Mouse (Mus musculus): ENCODE results near the gene Lrp8.

Gene Lrp8

DNA sequence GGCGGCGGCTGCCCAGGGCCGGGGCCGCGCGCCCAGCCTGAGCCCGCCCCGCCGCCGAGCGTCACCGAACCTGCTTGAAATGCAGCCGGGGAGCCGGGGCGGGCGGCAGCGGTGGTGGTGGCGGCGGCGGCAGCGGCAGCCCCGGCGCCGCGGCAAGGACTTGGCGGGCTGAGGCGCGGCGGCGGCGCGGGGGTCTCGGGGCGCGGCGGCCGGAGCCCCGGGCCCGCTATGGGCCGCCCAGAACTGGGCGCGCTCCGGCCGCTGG is at the start of gene Lrp8:
Lrp8 (plus strand) TSS at position 77 of the 265 bp plus-strand sequence.
- DNase-seq (ENCODE audit: low read depth) = no peak

DNA sequence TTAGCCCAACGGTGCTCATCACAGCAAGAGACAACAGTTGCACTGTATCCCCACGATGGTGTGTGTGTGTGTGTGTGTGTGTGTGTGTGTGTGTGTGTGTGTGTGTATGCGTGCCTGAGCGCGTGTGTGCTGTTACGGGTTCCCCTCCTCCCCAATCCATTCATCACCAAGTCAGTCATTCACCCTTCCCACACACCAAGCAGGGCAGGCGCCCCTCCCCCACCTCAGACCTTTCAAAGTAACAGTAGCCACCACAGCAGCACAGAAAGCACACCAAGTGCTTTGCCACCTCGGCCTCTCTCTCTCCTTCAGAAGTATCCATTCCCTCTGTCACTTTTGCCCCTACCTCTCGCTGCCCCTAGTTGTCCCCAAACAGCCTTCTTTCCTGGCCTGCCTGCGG is 45.8 kb upstream of the Lrp8 start:
- DNase-seq (ENCODE audit: low read depth) = no peak

DNA sequence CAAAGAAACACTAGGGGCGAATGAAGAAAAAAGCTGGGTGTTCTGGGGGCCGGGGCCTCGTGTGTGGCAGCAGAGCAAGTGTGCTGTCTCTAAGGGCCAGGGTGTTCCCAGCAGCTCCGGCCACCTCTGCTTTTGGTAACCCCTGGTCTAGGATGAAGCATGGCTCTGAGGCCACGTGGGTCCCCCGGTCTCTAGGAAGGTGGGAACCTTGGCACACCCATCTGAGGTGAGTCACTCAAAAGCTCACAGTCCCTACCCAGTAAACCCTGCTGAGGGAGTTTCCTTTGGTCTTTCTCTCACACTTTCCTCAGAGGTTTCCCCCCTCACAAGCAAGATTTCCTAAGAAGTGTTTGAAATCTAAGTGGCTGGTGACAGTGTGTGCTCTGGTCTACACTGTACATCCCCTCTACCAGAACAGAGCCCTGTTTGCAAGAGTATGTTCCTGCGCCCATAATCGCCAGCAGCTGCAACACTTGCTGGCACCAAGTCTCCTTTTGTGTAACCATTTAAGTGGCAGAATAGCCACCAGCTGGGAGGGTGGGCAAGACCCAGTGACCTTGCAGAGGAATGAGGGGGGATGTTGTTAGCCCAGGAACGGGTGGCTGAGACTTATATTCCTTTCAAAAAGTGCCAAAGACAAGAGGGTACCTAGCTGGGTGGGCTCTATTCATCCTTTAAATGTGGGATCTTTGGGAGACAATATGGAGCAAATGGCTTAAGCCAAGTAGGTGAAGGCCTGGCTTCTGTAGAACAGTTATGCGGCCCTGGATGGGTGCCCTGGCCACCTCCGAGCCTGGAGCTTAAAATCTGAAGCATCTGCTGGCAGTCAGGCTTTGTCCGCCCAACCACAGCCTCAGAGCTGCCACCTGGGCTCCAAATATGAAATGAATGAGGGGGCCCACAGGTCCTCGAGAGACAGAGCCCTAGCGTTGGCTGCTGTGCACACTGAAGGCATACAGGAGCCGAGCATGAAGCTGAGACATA is 44.3 kb upstream of the Lrp8 start:
- DNase-seq (ENCODE audit: low read depth) = no peak

DNA sequence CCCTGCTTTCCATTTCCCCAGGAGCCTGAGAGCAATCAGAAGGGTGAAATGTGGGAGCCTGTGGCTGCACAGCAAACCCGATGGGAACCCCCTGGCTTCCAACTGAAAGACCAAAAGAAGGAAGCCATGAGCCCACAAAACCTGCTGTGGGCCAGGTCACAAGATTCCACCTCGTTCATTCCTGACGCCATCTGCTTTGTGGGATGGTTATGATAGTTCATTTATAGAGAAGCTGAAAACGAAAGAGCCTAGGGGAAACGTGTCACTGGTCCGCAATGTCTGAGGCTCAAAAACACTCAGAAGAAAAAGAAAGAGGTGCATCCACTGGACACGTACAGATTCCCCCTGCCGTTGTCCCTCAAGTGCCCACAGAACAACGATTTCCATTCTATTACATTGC is 43.1 kb upstream of the Lrp8 start:
- DNase-seq (ENCODE audit: low read depth) = no peak

DNA sequence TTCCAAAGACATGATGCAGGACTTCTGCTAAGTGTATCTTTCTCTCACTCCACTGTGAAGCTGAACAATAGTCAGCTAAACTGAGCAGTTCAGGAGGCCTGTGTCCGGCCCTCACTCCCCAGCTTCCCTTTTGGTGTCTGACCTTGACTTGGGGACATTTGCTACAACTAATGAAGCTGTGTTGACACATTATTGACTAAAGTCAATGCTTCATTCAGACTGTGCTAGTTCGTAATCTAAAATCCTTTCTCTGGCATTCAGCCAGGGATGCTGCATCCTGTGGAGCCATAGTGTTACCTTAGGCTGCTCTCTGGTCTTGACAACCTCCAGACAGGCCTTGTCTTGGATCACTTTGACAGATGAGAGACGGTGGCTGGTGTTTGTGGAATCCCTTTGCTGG is 39.1 kb upstream of the Lrp8 start:
- no peak for DNase-seq (ENCODE audit: low read depth)

DNA sequence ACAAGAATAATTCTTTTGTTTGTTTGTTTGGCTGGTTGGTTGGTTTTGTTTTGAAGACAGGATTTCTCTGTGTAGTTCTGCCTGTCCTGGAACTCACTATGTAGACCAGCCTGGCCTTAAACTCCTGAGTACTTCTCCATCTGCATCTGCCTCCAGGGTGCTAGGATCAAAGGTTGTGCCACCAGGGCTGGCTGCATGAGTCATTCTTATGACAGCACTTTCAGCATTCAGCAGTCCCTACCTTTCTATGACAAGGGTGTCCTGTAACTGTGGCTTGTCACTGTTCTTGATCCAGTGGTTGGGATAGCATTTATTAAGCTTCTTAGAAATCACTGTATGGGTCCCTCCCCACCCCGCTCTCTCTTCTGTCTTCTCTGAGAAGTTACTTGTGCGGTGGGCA is 38.5 kb upstream of the Lrp8 start:
- DNase-seq (ENCODE audit: low read depth) = no peak

DNA sequence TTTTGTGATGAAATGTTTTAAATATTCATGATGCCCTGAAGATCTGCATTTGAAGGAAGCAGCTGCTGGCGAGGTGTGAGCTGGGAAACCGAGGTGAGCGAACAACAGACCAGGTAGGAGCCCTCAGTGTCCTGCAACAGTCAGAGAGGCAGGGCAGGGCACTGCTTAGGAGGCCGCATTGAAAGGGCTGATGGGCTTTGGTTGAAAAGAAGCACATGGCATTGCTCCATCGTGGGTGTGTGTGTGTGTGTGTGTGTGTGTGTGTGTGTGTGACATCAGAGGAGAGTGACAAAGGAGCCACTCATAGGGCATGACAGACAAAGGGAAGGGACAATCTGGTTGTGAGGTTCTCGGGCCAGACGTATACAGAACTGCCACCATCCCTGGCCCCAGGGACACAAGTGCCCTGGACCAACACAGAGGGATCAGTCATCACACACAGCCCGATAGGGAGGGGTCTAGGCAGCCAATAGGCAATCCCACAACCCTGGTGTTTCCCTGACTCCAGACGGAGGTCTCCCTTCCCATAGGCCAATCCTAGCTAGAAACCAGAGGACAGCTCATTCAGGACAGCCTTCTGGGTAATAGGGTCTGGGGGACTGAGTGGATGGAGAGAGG is 36.8 kb upstream of the Lrp8 start:
- DNase-seq (ENCODE audit: low read depth) = no peak

DNA sequence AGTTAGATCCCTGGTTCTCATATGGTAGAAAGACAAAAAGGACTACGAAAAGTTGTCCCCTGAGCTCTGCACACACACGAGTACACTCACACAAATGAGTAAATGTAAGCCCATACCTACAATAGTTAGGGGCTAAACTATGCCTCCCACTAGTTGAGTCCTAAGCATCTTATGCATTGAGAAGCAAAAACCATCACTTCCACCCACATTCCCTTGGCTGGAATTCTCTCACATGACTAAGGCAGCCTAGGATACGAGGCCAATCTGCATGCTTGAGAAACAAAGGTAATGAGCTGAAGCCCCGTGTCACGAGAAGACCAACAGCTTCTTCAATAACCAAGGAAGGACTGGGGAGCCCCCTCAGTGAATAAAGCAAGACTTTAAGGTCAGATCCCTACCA is 35.9 kb upstream of the Lrp8 start:
- no peak for DNase-seq (ENCODE audit: low read depth)

DNA sequence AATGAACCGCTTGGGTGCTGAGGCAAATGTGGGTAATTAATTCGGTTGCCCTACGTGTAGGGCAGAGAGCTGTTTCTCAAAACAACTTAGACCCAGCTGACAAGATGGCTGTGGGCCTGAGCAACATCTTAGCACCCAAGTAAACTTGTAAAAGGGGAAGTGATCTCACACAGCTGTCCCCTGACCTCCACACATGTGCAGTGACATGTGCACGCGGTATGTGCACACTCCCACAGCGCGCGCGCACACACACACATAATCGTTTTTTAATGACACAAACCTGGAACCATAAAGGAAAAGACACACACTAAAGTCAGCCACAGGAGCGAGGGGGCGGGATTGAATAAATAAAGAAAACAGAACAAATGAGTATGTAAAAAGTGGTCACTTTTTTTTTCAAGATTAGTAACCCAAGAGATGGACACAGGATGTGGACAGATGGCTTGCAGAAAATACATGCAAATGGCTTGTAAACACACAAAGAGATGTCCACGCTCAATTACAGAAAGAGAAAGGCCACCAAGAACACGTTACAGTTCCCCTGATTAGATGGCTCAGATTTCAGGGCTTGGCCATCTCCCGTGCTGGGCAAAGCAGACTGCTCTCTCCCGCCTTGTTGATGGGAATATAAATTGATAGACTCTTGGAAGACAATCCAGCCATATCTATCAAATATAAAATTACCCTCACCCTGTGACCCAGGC is 29.8 kb upstream of the Lrp8 start:
- DNase-seq (ENCODE audit: low read depth) = no peak

DNA sequence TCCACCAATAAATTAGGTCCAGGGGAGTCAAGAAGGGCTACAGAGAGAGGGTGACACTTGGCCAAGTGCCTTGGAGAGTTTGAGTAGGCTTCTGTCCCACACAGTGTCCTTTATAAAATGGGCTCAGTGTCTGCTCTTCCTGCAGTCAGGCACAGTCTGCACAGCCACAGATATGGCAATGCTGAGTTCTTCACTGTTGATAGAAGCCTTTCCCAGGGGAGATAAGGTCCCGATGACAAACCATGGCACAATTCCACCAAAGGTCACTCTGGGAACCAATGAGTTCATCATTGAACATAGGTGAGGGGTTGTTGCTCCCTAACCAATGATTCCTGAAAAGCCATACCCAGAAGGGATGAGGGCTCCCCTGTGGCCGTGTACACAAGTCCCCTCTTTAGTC is 27.2 kb upstream of the Lrp8 start:
- DNase-seq (ENCODE audit: low read depth) = no peak

DNA sequence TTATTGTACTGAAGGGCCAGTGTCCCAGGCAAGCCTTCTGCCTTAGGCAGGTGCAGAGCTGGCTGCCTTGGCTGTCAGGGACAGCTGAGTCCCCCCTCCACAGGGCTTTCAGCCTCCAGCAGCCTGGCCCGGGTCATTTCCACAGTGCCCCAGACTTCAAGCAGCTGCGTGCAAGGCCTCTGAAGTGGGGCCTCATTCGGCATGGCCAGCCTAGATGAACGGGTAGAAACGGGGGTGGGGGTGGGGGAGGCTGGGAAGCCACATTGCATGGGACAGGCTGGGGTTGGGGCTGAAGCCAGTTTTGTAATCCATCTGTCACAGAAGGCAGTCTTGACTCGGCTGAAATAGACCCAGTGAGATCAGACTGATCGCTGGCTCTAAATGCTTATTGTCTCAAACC is 26.4 kb upstream of the Lrp8 start:
- no peak for DNase-seq (ENCODE audit: low read depth)

DNA sequence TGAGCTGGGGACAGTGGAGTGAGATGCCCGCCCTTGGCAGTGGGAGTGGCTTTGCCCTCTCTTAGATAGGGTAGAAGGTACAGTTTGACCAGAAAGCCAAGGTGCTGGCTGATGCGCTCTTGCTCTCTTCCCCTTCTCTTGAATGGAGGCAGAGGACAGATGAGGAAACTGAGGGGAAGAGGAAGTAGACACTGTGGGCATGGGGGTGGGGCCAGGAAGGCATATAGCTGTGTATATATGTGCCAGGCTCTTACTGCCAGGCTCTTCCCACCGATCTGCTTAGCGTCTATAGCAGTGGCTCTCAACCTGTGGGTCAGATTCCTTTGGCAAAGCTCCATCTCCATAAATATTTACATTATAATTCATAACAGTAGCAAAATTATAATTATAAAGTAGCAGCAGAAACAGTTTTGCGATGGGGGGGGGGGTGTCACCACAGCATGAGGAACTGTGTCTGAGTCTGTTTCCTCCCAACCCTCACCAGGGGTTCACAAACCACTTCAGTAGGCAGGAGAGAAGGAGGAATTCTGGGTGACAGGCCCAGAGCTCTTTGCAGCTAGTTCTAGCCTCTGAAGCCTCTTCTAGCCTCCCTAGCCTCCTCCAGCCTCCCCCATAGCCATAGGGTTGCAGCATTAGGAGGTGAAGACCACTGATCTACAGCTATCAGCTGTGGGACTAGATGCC is 24.9 kb upstream of the Lrp8 start:
- DNase-seq (ENCODE audit: low read depth) = no peak

DNA sequence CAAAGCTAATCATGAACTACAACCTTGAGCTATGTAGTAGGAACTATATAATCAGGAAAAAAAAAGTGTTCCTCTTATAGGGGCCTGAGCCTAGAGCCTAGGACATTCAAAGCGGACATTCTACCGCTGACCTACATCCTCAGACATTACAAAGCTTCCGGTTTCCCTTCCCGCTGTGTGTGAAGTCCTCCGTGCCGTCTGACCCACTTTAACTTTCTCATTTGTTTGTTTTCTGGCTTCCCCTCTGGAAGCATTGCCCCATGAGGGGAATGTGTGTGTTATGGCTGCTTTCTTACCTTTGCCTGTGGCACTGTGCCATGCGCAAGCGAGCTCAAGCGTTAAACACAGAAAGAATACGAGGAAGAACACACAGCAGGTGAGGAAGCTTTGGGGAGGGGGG is 18.5 kb upstream of the Lrp8 start:
- no peak for DNase-seq (ENCODE audit: low read depth)

DNA sequence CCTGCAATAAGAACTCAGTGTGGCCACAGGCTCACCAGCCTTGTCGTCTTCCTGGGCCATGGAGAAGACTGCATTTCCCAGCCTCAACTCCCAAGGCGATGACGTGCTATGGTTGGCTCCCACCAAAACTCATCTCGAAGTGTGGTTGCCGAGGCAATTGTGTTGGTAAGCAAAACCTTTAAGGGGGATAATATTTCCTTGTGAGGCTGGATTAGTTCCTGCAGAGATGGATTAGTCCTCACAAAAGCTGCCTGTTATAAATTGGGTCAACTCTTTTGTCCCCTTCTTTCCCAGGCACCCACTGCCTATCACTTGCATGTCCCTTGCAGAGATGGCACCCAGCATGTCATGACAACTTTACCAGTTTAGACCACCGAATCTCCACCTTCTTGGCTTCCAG is 13.2 kb upstream of the Lrp8 start:
- DNase-seq (ENCODE audit: low read depth) = no peak

DNA sequence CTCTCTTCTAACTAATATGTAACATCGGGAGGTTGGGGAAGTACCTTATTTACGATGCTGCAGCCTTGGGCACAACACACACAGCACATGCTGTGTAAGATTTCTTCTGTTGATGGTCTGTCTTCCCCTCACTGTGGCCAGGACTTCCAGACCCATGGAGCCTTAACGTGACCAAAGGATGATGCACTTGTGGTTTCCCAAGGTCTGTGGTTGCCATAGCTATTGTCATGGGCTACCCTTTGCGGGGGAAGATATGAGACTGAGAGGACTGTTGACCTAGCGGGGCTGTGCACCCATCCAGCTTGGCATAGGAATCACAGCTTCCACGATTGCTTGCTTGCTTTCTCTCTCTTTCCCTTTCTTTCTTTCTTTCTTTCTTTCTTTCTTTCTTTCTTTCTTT is 1.3 kb upstream of the Lrp8 start:
- no peak for DNase-seq (ENCODE audit: low read depth)

DNA sequence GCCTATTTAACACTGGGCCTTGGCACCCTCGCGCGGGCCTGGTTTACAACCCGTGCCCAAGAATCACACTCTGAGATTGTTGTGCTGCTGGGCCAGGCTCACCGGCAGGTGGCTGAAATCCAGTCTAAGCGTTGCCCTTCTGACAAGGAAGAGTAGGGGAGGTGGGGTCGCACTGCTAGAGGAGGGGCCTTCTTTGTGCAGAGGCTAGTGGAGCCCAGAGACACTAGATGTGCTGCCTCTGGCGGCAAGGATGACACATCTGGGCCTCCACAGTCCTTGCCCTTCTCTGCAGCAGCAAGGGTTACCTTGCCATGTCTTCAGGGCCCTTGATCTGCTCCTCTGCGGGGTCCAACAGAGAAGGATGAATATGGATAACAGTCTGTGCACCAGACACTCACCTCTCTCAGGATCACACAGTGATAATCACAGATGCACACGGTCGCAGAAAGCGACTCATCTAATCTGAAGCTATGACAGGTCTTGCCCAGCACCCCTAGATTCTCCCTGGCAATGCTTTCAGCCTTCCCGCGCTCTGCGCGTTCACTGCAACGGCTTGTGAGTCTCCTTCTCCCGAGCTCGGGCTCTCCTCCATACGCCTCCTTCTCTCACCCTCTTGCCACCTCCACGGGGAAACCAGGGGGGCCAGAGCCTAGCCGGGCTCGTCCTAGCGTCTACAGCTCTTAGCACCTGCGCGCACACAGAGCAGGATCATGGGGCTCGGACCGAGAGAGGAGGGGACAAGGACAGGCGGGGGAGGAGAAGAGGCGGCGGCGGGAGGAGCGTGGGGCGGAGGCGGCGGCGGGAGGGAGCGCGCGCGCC is 486 bp upstream of the Lrp8 start:
- peak; percentile 50 for DNase-seq (ENCODE audit: low read depth)

DNA sequence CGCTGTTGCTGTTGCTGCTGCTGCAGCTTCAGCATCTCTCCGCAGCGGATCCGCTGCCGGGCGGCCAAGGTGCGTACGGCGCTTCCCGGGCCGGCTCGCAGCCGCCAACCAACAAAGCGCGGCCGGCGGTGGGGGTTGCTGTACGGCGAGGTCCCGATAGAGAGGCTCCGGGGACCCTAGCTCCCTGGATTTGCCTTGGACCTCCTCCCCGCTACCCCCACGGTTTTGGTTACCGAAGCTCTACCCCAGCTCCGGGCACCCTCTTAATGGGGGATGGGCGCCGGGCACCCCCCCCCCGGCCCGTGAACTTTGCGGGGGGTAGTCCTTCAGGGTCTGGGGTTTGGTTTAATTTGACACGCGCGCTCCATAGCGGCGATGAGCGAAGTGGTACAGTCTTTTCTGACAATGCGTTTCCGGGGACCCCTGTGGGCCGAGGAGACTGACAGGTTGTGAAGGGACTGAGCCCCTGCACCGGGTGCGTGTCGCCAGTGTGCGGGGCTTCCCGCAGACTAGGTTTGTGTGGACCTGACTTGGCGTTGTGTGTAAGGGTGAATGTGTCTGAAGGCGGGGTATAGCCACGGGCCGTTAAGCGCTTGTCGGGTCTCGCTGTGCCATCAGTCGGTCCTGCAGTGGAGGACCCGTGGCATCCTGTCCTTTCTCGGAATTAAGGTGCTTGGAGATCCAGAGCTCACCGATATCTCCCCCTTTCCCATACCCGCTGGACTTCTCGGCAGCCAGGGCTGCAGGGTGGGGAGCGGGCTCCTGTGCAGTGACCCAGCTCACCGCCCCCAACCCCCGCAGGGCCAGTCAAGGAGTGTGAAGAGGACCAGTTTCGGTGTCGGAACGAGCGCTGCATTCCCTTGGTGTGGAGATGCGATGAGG is 630 bp downstream of the Lrp8 start:
- no peak for DNase-seq (ENCODE audit: low read depth)

DNA sequence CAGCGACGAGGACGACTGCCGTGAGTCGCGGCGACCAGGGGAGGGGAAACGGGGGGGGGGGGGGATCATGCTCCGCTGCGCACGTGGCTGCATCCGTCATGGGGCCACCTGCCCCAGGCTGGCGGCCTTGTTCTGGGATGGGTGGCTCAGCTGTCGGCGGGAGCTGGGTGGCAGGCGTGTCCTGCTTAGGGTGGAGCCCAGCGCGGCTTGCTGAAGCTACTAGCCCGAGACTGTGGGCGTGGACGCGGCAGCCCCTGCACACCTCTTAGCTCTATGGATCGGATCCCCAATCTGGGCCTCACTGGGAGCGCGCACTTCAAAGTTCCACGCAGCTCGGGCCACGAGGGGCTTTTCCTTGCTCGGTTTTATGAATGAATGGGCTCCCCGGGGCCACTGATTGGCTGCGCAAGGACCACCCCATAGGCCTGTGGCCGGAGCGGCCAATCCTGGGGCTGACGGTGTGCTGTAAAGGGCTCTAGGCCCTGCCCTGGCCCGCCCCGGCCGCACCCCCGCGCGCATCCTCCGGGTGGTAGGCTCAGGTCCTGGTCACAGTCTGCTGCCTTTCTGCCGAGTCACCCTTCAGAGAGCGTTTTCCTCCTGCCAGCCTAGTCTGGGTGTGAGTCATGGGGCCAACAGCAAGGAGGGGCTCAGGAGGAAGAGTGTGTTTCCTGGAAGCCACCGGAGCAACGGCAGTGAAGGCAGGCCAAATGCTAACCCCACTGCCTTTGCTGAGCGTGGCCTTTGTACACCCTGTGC is 1.5 kb downstream of the Lrp8 start:
- peak; percentile 89 for DNase-seq (ENCODE audit: low read depth)

DNA sequence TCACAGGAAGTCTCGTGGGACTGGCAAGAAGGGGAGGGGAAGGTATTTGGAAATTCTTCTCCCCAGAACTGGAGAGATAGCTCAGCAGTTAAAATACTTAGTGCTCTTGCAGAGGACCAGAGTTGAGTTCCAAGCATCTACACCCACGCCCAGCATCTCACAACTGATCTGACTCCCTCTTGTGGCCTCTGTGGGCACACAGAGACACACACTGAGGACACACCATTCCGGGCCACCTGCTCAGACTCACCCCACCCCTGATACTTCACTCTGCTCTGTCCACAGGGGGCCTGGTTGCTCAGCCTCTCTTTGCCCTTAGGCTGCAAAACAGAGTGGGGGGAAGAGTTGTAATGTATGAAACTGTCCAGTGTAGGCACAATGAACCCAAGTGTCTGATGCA is 3.4 kb downstream of the Lrp8 start:
- DNase-seq (ENCODE audit: low read depth) = no peak

DNA sequence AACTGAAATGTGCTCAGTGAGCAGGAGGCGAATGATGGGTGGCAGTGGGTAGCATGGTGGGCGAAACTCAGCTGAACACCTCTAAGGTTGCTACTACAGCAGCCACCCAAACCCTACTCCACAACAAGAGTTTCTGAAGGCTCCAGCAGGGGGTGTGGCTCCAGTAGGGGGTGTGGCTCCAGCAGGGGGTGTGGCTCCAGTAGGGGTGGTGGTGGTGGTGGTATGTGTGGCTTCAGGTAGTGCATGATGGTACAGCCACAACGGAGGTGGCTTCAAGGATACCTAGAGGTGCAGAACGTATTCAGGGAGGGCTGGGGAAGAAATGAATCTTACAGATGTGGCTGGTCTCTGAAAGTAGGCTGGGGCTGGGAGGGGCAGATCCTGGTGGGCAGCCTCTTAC is 5.7 kb downstream of the Lrp8 start:
- DNase-seq (ENCODE audit: low read depth) = no peak
